In genomic region chr2:180995457-180995856, GRCm38 (mm10) we compare ENCODE assay signal across 18 mouse cellular contexts. TPM values are rescaled to one million over a fixed set of nuclear protein-coding genes. Genes with fewer than 3 reads are reported as not detected.
"Had no signal": no experiment of that assay in that cellular context is flagged by ENCODE, and none has a peak within 500 bp of the region (broad histone marks: within the 10 kb centered on the region; RNA-seq: fewer than 3 reads in every experiment).

No protein-coding gene starts in this region.

- H3K4me1 ChIP-seq: midbrain, embryonic 10.5 days; midbrain, embryonic 15.5 days; stomach, embryonic 15.5 days had no signal

- H3K27ac ChIP-seq: midbrain, embryonic 10.5 days; midbrain, embryonic 13.5 days; midbrain, embryonic 15.5 days; neural tube, embryonic 12.5 days; stomach, embryonic 15.5 days; stomach, postnatal 0 days had no signal

- H3K36me3 ChIP-seq: midbrain, embryonic 10.5 days; midbrain, embryonic 13.5 days; midbrain, embryonic 15.5 days; neural tube, embryonic 12.5 days; stomach, embryonic 15.5 days had no signal

- H3K9me3 ChIP-seq: midbrain, embryonic 10.5 days; midbrain, embryonic 13.5 days; midbrain, embryonic 15.5 days; neural tube, embryonic 12.5 days; stomach, embryonic 15.5 days had no signal

- H3K4me2 ChIP-seq: lung, embryonic 14.5 days; midbrain, embryonic 13.5 days; midbrain, embryonic 15.5 days; neural tube, embryonic 12.5 days; stomach, embryonic 15.5 days had no signal

- DNase-seq: lung, adult 18-20 months; lung, embryonic 14.5 days; lung, postnatal 10 days; lung, postnatal 4 days; right cerebral cortex, postnatal 14 days; thymus, adult 18-20 months; thymus, postnatal 14 days; thymus, postnatal 36 days had no signal

- H3K27me3 ChIP-seq: midbrain, embryonic 13.5 days; midbrain, embryonic 15.5 days; neural tube, embryonic 12.5 days; stomach, embryonic 15.5 days had no signal

- H3K4me3 ChIP-seq: midbrain, embryonic 10.5 days; midbrain, embryonic 13.5 days; midbrain, embryonic 15.5 days; neural tube, embryonic 12.5 days; stomach, embryonic 15.5 days had no signal

- H3K9ac ChIP-seq: lung, embryonic 14.5 days; midbrain, embryonic 13.5 days; midbrain, embryonic 15.5 days; neural tube, embryonic 12.5 days; stomach, embryonic 15.5 days had no signal

RNA-seq across cellular contexts. Expression of gene Nkain4, which starts 41.0 kb away (rescaled TPM):
- total RNA-seq: megakaryocyte, adult 5-6 weeks; megakaryocyte-erythroid progenitor cell, adult 5-6 weeks; neutrophil, adult 5-6 weeks had no signal

RNA-seq across cellular contexts. Expression of gene Chrna4, which starts 47.9 kb away (rescaled TPM):
- total RNA-seq: megakaryocyte, adult 5-6 weeks; megakaryocyte-erythroid progenitor cell, adult 5-6 weeks; neutrophil, adult 5-6 weeks had no signal
- polyA plus RNA-seq: spleen, adult 2 months had no signal
